Mouse (Mus musculus) neural tube, embryonic 15.5 days (tissue): ENCODE measurements at regions not wholly inside any gene's neighbourhood (a gene's known extent, or its start where the extent isn't known, plus 50 kb on each side); places are given as distances from the start of the nearest gene placed in this dataset.
"Not testable (repeated sequence)": the region's sequence is repeated elsewhere in the genome, so short reads cannot be mapped to it uniquely, and the experiment has no call there.

ENCODE experiments used
- ATAC-seq: fragments of 200-750 bp; cut with Nextera tagmentation; 2 replicates; pipeline ENCODE4 v1.8.0; 2017; ENCODE audit warnings: mild to moderate bottlenecking, moderate TSS enrichment, moderate library complexity; ENCODE audit not compliant: low FRiP score
- H3K27ac ChIP-seq: fragments of 300-500 bp; sonication (generic); replicated peaks from 2 replicates; pipeline ENCODE4 v1.5.1; 2015; ENCODE audit warnings: mild to moderate bottlenecking, inconsistent platforms
- H3K27me3 ChIP-seq: fragments of 300-500 bp; sonication (generic); replicated peaks from 2 replicates; pipeline ENCODE4 v1.6.1; 2015; ENCODE audit warnings: inconsistent platforms
- H3K36me3 ChIP-seq: fragments of 300-500 bp; sonication (generic); 2 replicates; pipeline ENCODE4 v1.6.1; 2015; ENCODE audit warnings: inconsistent platforms
- H3K4me1 ChIP-seq: fragments of 300-500 bp; sonication (generic); 2 replicates; pipeline ENCODE4 v1.6.1; 2015; ENCODE audit warnings: inconsistent platforms
- H3K4me2 ChIP-seq: fragments of 300-500 bp; sonication (generic); 2 replicates; pipeline ENCODE4 v1.6.1; 2015; ENCODE audit warnings: inconsistent platforms, mild to moderate bottlenecking, moderate library complexity
- H3K4me3 ChIP-seq: fragments of 300-500 bp; sonication (generic); replicated peaks from 2 replicates; pipeline ENCODE4 v1.5.1; 2015; ENCODE audit warnings: mild to moderate bottlenecking, inconsistent platforms
- H3K9ac ChIP-seq: fragments of 300-500 bp; sonication (generic); replicated peaks from 2 replicates; pipeline ENCODE4 v1.6.1; 2015; ENCODE audit warnings: mild to moderate bottlenecking, inconsistent platforms
- H3K9me3 ChIP-seq: fragments of 300-500 bp; sonication (generic); replicated peaks from 2 replicates; pipeline ENCODE4 v1.6.1; 2016; ENCODE audit warnings: inconsistent platforms
- WGBS: fragments of 180-500 bp; shearing (Covaris S2); methylation state at CpG from one replicate; pipeline ENCODE4 v1.1.7; 2015; ENCODE audit warnings: mixed read lengths; 5-methylcytosine and 5-hydroxymethylcytosine counted together

- Histone ChIP-seq H3K9me3 (no peaks in the 10 kb centered on the region), H3K27me3 (peaks cover 9% of the 10 kb centered on the region; the same call in 1 of the 2 replicates), H3K4me2 (no peak overlapping the region), H3K9ac (no peak overlapping the region), H3K27ac (no peak overlapping the region), H3K36me3 (no peaks in the 10 kb centered on the region), H3K4me3 (no peak overlapping the region), H3K4me1 (peaks cover 4% of the 10 kb centered on the region)
- WGBS, result 36% methylated on average over 19 of the region's 19 CpGs
- no peak for ATAC-seq
These were observed 93.5 kb upstream of the Top1 start for GRCm38 (mm10) chr2:160552121-160552669.

GRCm38 (mm10) chr2:160561711-160562110, 84.0 kb upstream of the Top1 start:
- Histone ChIP-seq H3K4me3 (no peak overlapping the region), H3K4me2 (no peak overlapping the region), H3K27me3 (no peaks in the 10 kb centered on the region; the same call in 1 of the 2 replicates), H3K9ac (no peak overlapping the region), H3K27ac (no peak overlapping the region), H3K36me3 (no peaks in the 10 kb centered on the region), H3K9me3 (no peaks in the 10 kb centered on the region), H3K4me1 (no peaks in the 10 kb centered on the region)
- no peak for ATAC-seq
- 31% methylated on average over 14 of the region's 14 CpGs for WGBS

- H3K9me3 ChIP-seq, result 0 out of 2 replicates have a peak, but pooled peaks cover 3% of the 10 kb centered on the region
- 91% methylated on average over 4 of the region's 4 CpGs for WGBS
These were observed 77.9 kb upstream of the Top1 start for GRCm38 (mm10) chr2:160567813-160568212.

GRCm38 (mm10) chr2:160569496-160569895, 76.2 kb upstream of the Top1 start:
- Histone ChIP-seq H3K4me3 (no peak overlapping the region), H3K36me3 (no peaks in the 10 kb centered on the region), H3K27me3 (peaks cover 13% of the 10 kb centered on the region), H3K4me1 (no peaks in the 10 kb centered on the region), H3K27ac (no peak overlapping the region), H3K9me3 (0 out of 2 replicates have a peak, but pooled peaks cover 3% of the 10 kb centered on the region), H3K4me2 (no peak overlapping the region), H3K9ac (no peak overlapping the region)
- ATAC-seq, result no peak
- 83% methylated on average over 5 of the region's 5 CpGs for WGBS

More at GRCm38 (mm10) chr2:160567813-160568212, 77.9 kb upstream of the Top1 start:
- no peak overlapping the region for H3K27ac ChIP-seq
- 0 out of 2 replicates have a peak, but pooled peaks cover 4% of the 10 kb centered on the region for H3K27me3 ChIP-seq
- H3K4me2 ChIP-seq, result no peak overlapping the region
- no peak overlapping the region for H3K4me3 ChIP-seq
- no peaks in the 10 kb centered on the region for H3K36me3 ChIP-seq
- H3K9ac ChIP-seq, result no peak overlapping the region
- ATAC-seq, result no peak
- H3K4me1 ChIP-seq, result no peaks in the 10 kb centered on the region

GRCm38 (mm10) chr2:160578384-160579320, 67.0 kb upstream of the Top1 start:
- Histone ChIP-seq H3K27me3 (peaks cover 63% of the 10 kb centered on the region), H3K27ac (0 out of 2 replicates have a peak overlapping the region, but pooled peaks have one; percentile 48), H3K4me1 (peaks cover 16% of the 10 kb centered on the region), H3K36me3 (no peaks in the 10 kb centered on the region), H3K9ac (no peak overlapping the region), H3K4me2 (peak overlapping the region; percentile 48), H3K4me3 (no peak overlapping the region), H3K9me3 (no peaks in the 10 kb centered on the region)
- ATAC-seq, result peak; percentile 69; the same call in 1 of the 2 replicates
- 5% methylated on average over 17 of the region's 17 CpGs for WGBS

GRCm38 (mm10) chr2:160580250-160580649, 65.4 kb upstream of the Top1 start:
- WGBS, result 33% methylated on average over 9 of the region's 9 CpGs
- Histone ChIP-seq H3K9me3 (no peaks in the 10 kb centered on the region), H3K36me3 (no peaks in the 10 kb centered on the region), H3K4me1 (peaks cover 24% of the 10 kb centered on the region), H3K27me3 (peaks cover 63% of the 10 kb centered on the region), H3K27ac (no peak overlapping the region), H3K4me3 (no peak overlapping the region), H3K9ac (no peak overlapping the region), H3K4me2 (no peak overlapping the region)
- no peak for ATAC-seq

GRCm38 (mm10) chr2:160581029-160581428, 64.7 kb upstream of the Top1 start:
- Histone ChIP-seq H3K27me3 (peaks cover 60% of the 10 kb centered on the region), H3K4me1 (peaks cover 24% of the 10 kb centered on the region), H3K27ac (no peak overlapping the region), H3K4me3 (no peak overlapping the region), H3K9me3 (no peaks in the 10 kb centered on the region), H3K9ac (no peak overlapping the region), H3K4me2 (peak overlapping the region; percentile 9; the same call in 1 of the 2 replicates), H3K36me3 (no peaks in the 10 kb centered on the region)
- WGBS, result 5% methylated on average over 9 of the region's 9 CpGs
- no peak for ATAC-seq

GRCm38 (mm10) chr2:160583034-160583433, 62.7 kb upstream of the Top1 start:
- H3K36me3 ChIP-seq, H3K27ac ChIP-seq, H3K9me3 ChIP-seq, H3K4me3 ChIP-seq, H3K9ac ChIP-seq, ATAC-seq, H3K4me2 ChIP-seq: not testable (repeated sequence)
- 98% methylated on average over 19 of the region's 19 CpGs for WGBS
- H3K27me3 ChIP-seq, result peaks cover 50% of the 10 kb centered on the region
- peaks cover 24% of the 10 kb centered on the region for H3K4me1 ChIP-seq

- Histone ChIP-seq H3K4me3 (no peak overlapping the region), H3K27ac (no peak overlapping the region), H3K4me2 (no peak overlapping the region), H3K4me1 (peaks cover 24% of the 10 kb centered on the region), H3K9me3 (no peaks in the 10 kb centered on the region), H3K36me3 (no peaks in the 10 kb centered on the region), H3K9ac (no peak overlapping the region), H3K27me3 (peaks cover 49% of the 10 kb centered on the region)
- WGBS, result 53% methylated on average over 6 of the region's 6 CpGs
- no peak for ATAC-seq
These were observed 62.2 kb upstream of the Top1 start for GRCm38 (mm10) chr2:160583506-160583905.

- H3K27me3 ChIP-seq, result peaks cover 41% of the 10 kb centered on the region
- WGBS, result 20% methylated on average over 9 of the region's 9 CpGs
- H3K4me1 ChIP-seq, result peaks cover 18% of the 10 kb centered on the region
- no peak overlapping the region for H3K27ac ChIP-seq
- no peaks in the 10 kb centered on the region for H3K9me3 ChIP-seq
- no peak overlapping the region for H3K9ac ChIP-seq
- ATAC-seq, result no peak
- H3K4me2 ChIP-seq, result no peak overlapping the region
- no peaks in the 10 kb centered on the region for H3K36me3 ChIP-seq
- H3K4me3 ChIP-seq, result no peak overlapping the region
These were observed 61.1 kb upstream of the Top1 start for GRCm38 (mm10) chr2:160584568-160584967.

GRCm38 (mm10) chr2:160587015-160587835, 58.5 kb upstream of the Top1 start:
- Histone ChIP-seq H3K4me2 (no peak overlapping the region), H3K9ac (no peak overlapping the region), H3K27ac (no peak overlapping the region), H3K36me3 (no peaks in the 10 kb centered on the region), H3K27me3 (peaks cover 30% of the 10 kb centered on the region), H3K4me3 (no peak overlapping the region), H3K4me1 (peaks cover 17% of the 10 kb centered on the region), H3K9me3 (no peaks in the 10 kb centered on the region)
- no peak for ATAC-seq
- WGBS, result 61% methylated on average over 9 of the region's 9 CpGs
